Mouse (Mus musculus): ENCODE results near the gene Neurl1a. TPM values are rescaled to one million over a fixed set of nuclear protein-coding genes. Genes with fewer than 3 reads are reported as not detected.

The Neurl1a gene
- polyA plus RNA-seq, 1 experiment from 2014 or later = 1.8 TPM

GRCm38 (mm10) chr19:47148267-47148847 is 30.3 kb upstream of the Neurl1a start:
- no peak overlapping the region for H3K4me3 ChIP-seq
- H3K27me3 ChIP-seq (replicated peaks) = peaks cover 23% of the 10 kb centered on the region
- H3K27ac ChIP-seq (replicated peaks) = no peak overlapping the region
- no peak for ATAC-seq (ENCODE audit: extremely low read depth, insufficient number of reproducible peaks, low FRiP score, low TSS enrichment)
- peaks cover 21% of the 10 kb centered on the region for H3K4me1 ChIP-seq
- H3K4me2 ChIP-seq = no peak overlapping the region
- H3K9ac ChIP-seq = no peak overlapping the region
- no peaks in the 10 kb centered on the region for H3K36me3 ChIP-seq
- no peaks in the 10 kb centered on the region for H3K9me3 ChIP-seq
- 69% methylated on average over 5 of the region's 5 CpGs for WGBS

- H3K4me3 ChIP-seq = no peak overlapping the region
- no peak for ATAC-seq (ENCODE audit: extremely low read depth, insufficient number of reproducible peaks, low FRiP score, low TSS enrichment)
- no peaks in the 10 kb centered on the region for H3K9me3 ChIP-seq
- peaks cover 21% of the 10 kb centered on the region for H3K4me1 ChIP-seq
- H3K27ac ChIP-seq (replicated peaks) = 0 out of 2 replicates have a peak overlapping the region, but pooled peaks have one; percentile 39
- no peak overlapping the region for H3K4me2 ChIP-seq
- peaks cover 23% of the 10 kb centered on the region for H3K27me3 ChIP-seq (replicated peaks)
- 38% methylated on average over 4 of the region's 4 CpGs for WGBS
- H3K9ac ChIP-seq = no peak overlapping the region
- no peaks in the 10 kb centered on the region for H3K36me3 ChIP-seq
These were observed 28.8 kb upstream of the Neurl1a start for GRCm38 (mm10) chr19:47149854-47150253.

GRCm38 (mm10) chr19:47151332-47152061 is 27.1 kb upstream of the Neurl1a start:
- Histone ChIP-seq H3K27me3 (replicated peaks) (peaks cover 22% of the 10 kb centered on the region), H3K4me2 (peak overlapping the region; percentile 69), H3K36me3 (no peaks in the 10 kb centered on the region), H3K9ac (peak overlapping the region; percentile 66; the same call in 1 of the 2 replicates), H3K27ac (replicated peaks) (no peak overlapping the region), H3K4me3 (peak overlapping the region; percentile 45), H3K9me3 (no peaks in the 10 kb centered on the region), H3K4me1 (peaks cover 12% of the 10 kb centered on the region)
- WGBS = 18% methylated on average over 32 of the region's 32 CpGs
- no peak for ATAC-seq (ENCODE audit: extremely low read depth, insufficient number of reproducible peaks, low FRiP score, low TSS enrichment)

GRCm38 (mm10) chr19:47152062-47152369 is 26.6 kb upstream of the Neurl1a start:
- Histone ChIP-seq H3K4me2 (peak overlapping the region; percentile 69), H3K36me3 (no peaks in the 10 kb centered on the region), H3K27ac (replicated peaks) (no peak overlapping the region), H3K4me1 (peaks cover 12% of the 10 kb centered on the region), H3K9ac (peak overlapping the region; percentile 66; the same call in 1 of the 2 replicates), H3K27me3 (replicated peaks) (peaks cover 22% of the 10 kb centered on the region), H3K4me3 (peak overlapping the region; percentile 45), H3K9me3 (no peaks in the 10 kb centered on the region)
- WGBS = 59% methylated on average over 12 of the region's 12 CpGs
- ATAC-seq (ENCODE audit: extremely low read depth, insufficient number of reproducible peaks, low FRiP score, low TSS enrichment) = no peak

GRCm38 (mm10) chr19:47153767-47154166 is 24.9 kb upstream of the Neurl1a start:
- H3K9ac ChIP-seq = no peak overlapping the region
- H3K4me2 ChIP-seq = no peak overlapping the region
- no peaks in the 10 kb centered on the region for H3K9me3 ChIP-seq
- H3K27ac ChIP-seq (replicated peaks) = no peak overlapping the region
- H3K36me3 ChIP-seq = no peaks in the 10 kb centered on the region
- ATAC-seq (ENCODE audit: extremely low read depth, insufficient number of reproducible peaks, low FRiP score, low TSS enrichment) = no peak
- no peak overlapping the region for H3K4me3 ChIP-seq
- WGBS = 72% methylated on average over 7 of the region's 7 CpGs
- H3K27me3 ChIP-seq (replicated peaks) = peaks cover 22% of the 10 kb centered on the region
- peaks cover 12% of the 10 kb centered on the region for H3K4me1 ChIP-seq

DNA sequence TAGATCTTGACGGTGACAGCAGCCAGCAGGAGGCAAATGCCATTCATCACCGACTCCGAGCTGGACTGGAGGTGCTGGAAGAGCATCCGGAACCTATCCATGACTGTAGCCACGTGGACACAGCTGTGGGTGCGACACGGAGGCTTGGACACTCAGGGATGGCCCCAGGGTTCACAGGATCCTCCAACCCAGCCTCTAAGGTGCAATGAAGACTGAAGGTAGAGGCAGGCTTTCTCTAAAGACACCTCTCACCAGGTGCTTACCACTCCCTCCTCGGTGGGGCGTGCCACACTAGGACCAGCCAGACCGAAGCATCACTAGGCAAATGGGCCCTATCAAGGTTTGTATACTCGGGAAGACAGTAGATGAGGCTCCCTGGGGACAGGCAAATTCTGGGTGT is 21.0 kb upstream of the Neurl1a start, which contains the start of gene Calhm3:
Calhm3 (minus strand) TSS at position 101 of the 400 bp plus-strand sequence.
- 82% methylated on average over 11 of the region's 11 CpGs for WGBS
- no peak within 1 kb of the TSS for H3K4me3 ChIP-seq
- H3K9ac ChIP-seq = no peak within 1 kb of the TSS
- no peaks in the 10 kb centered on the region for H3K9me3 ChIP-seq
- H3K4me1 ChIP-seq = no peaks in the 10 kb centered on the region
- no peak for ATAC-seq (ENCODE audit: extremely low read depth, insufficient number of reproducible peaks, low FRiP score, low TSS enrichment)
- no peak within 1 kb of the TSS for H3K4me2 ChIP-seq
- no peaks in the 10 kb centered on the region for H3K36me3 ChIP-seq
- no peak within 1 kb of the TSS for H3K27ac ChIP-seq (replicated peaks)
- peaks cover 8% of the 10 kb centered on the region; the same call in 1 of the 2 replicates for H3K27me3 ChIP-seq (replicated peaks)

GRCm38 (mm10) chr19:47161669-47162068 is 17.0 kb upstream of the Neurl1a start:
- Histone ChIP-seq H3K4me2 (no peak overlapping the region), H3K27me3 (replicated peaks) (peaks cover 3% of the 10 kb centered on the region; the same call in 1 of the 2 replicates), H3K27ac (replicated peaks) (no peak overlapping the region), H3K36me3 (no peaks in the 10 kb centered on the region), H3K9me3 (no peaks in the 10 kb centered on the region), H3K4me3 (no peak overlapping the region), H3K9ac (no peak overlapping the region), H3K4me1 (no peaks in the 10 kb centered on the region)
- WGBS = 52% methylated on average over 4 of the region's 4 CpGs
- no peak for ATAC-seq (ENCODE audit: extremely low read depth, insufficient number of reproducible peaks, low FRiP score, low TSS enrichment)

GRCm38 (mm10) chr19:47163176-47163744 is 15.4 kb upstream of the Neurl1a start:
- H3K4me1 ChIP-seq = 0 out of 2 replicates have a peak, but pooled peaks cover under 1% of the 10 kb centered on the region
- H3K9me3 ChIP-seq = no peaks in the 10 kb centered on the region
- H3K36me3 ChIP-seq = no peaks in the 10 kb centered on the region
- peaks cover 3% of the 10 kb centered on the region; the same call in 1 of the 2 replicates for H3K27me3 ChIP-seq (replicated peaks)
- no peak overlapping the region for H3K4me3 ChIP-seq
- WGBS = 92% methylated on average over 6 of the region's 6 CpGs
- no peak overlapping the region for H3K9ac ChIP-seq
- no peak overlapping the region for H3K27ac ChIP-seq (replicated peaks)
- no peak for ATAC-seq (ENCODE audit: extremely low read depth, insufficient number of reproducible peaks, low FRiP score, low TSS enrichment)
- H3K4me2 ChIP-seq = no peak overlapping the region

GRCm38 (mm10) chr19:47166758-47167157 is 11.9 kb upstream of the Neurl1a start:
- Histone ChIP-seq H3K27ac (replicated peaks) (no peak overlapping the region), H3K4me2 (no peak overlapping the region), H3K36me3 (no peaks in the 10 kb centered on the region), H3K4me1 (peaks cover 7% of the 10 kb centered on the region), H3K27me3 (replicated peaks) (peaks cover 3% of the 10 kb centered on the region; the same call in 1 of the 2 replicates), H3K9me3 (no peaks in the 10 kb centered on the region), H3K9ac (no peak overlapping the region), H3K4me3 (no peak overlapping the region)
- WGBS = 23% methylated on average over 3 of the region's 3 CpGs
- ATAC-seq (ENCODE audit: extremely low read depth, insufficient number of reproducible peaks, low FRiP score, low TSS enrichment) = no peak

DNA sequence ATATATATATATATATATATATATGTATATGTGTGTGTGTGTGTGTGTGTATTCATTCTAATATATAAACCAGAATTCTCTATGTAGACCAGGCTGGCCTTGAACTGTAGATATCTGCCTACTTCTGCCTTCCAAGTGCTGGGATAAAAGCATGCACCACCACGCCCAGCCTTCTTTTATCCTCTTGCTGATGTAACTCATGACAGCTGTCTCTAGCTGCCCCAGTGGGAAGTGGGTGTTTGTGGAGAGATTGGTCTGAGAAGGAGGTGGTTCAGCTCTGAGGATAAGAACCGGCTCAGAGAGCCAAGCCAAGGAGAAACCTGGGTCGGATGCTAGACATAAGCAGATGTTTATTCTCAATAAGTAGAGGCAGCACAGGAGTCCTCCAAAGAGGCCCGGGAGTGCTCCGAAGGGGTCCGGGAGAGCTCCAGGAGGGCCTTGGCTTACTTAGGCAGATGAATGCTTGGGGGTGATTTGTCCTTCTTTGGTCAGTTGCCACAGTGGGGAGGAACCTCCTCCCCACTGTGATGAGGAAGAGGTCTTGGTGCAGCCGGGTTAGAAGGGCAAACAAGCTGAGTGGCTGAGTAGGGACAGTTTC is 10.9 kb upstream of the Neurl1a start:
- Histone ChIP-seq H3K9me3 (no peaks in the 10 kb centered on the region), H3K4me2 (peak overlapping the region; percentile 69), H3K27me3 (replicated peaks) (peaks cover 4% of the 10 kb centered on the region; the same call in 1 of the 2 replicates), H3K4me3 (peak overlapping the region; percentile 35; the same call in 1 of the 2 replicates), H3K9ac (no peak overlapping the region), H3K4me1 (peaks cover 7% of the 10 kb centered on the region), H3K27ac (replicated peaks) (no peak overlapping the region), H3K36me3 (no peaks in the 10 kb centered on the region)
- no peak for ATAC-seq (ENCODE audit: extremely low read depth, insufficient number of reproducible peaks, low FRiP score, low TSS enrichment)
- 44% methylated on average over 7 of the region's 7 CpGs for WGBS

DNA sequence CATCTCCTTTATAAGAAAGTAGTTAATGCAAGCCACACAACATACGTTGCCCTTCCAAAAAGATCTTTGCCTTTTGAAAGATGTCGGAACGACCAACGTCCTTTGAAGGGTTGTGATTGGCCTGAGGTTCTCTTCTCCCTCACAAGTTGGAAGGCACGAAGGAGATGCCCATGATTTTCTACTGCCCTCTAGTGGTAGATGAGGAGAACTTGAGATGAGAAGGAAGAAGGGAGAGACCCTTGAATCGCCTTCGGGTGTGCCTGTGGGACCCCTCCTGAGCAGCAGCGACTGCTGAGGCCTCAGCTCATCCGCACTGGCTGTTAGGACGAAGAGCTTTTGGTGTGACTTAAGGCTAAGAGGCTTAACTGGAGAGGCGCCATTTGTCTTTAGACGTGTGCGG is 10.4 kb upstream of the Neurl1a start:
- WGBS = 4% methylated on average over 13 of the region's 13 CpGs
- H3K9me3 ChIP-seq = no peaks in the 10 kb centered on the region
- H3K27ac ChIP-seq (replicated peaks) = no peak overlapping the region
- no peak for ATAC-seq (ENCODE audit: extremely low read depth, insufficient number of reproducible peaks, low FRiP score, low TSS enrichment)
- H3K4me1 ChIP-seq = peaks cover 7% of the 10 kb centered on the region
- H3K4me3 ChIP-seq = peak overlapping the region; percentile 35
- H3K4me2 ChIP-seq = peak overlapping the region; percentile 69
- H3K36me3 ChIP-seq = no peaks in the 10 kb centered on the region
- peak overlapping the region; percentile 67 for H3K9ac ChIP-seq
- peaks cover 9% of the 10 kb centered on the region; the same call in 1 of the 2 replicates for H3K27me3 ChIP-seq (replicated peaks)
